Mouse (Mus musculus): ENCODE data around the gene Map3k5. TPM values are rescaled to one million over a fixed set of nuclear protein-coding genes. Genes with fewer than 3 reads are reported as not detected.

Map3k5 gene
- total and polyA plus RNA-seq, 3 experiments = 0.35 to 0.97 TPM; not detected in 1

- Histone ChIP-seq H3K27me3 (ENCODE audit: control insufficient read depth in 1 of 2, insufficient read depth in 2 of 2, low read length in 2 of 2) (no peaks in the 10 kb centered on the region), H3K9me3 (replicated peaks; ENCODE audit: insufficient read depth, low read length) (no peaks in the 10 kb centered on the region)
- TF ChIP-seq MXI1 (IDR thresholded peaks at IDR 0.05; ENCODE audit: low read depth, low read length) (no peak), ELF1 (IDR thresholded peaks at IDR 0.05; ENCODE audit: low read depth, low read length) (no peak), TCF12 (IDR thresholded peaks at IDR 0.05; ENCODE audit: low read depth, low read length) (no peak), POLR2AphosphoS2 (IDR thresholded peaks at IDR 0.05; ENCODE audit: low read length) (no peak), NRF1 (IDR thresholded peaks at IDR 0.05; ENCODE audit: insufficient read depth, low read depth, low read length, poor library complexity, severe bottlenecking) (no peak), MAZ (IDR thresholded peaks at IDR 0.05; ENCODE audit: low read depth, low read length) (no peak), EP300 (IDR thresholded peaks at IDR 0.05; ENCODE audit: low read depth in 1 of 2, low read length in 2 of 2) (no peak), NELFE (IDR thresholded peaks at IDR 0.05; ENCODE audit: low read depth, low read length) (no peak), CTCF (IDR thresholded peaks at IDR 0.05 in 2 of 3, conservative IDR thresholded peaks at IDR 0.05 in 1 of 3; ENCODE audit: control insufficient read depth in 1 of 3, insufficient read depth in 1 of 3, low read depth in 2 of 3, low read length in 3 of 3, poor library complexity in 1 of 3, severe bottlenecking in 1 of 3) (no peak), ZMIZ1 (IDR thresholded peaks at IDR 0.05; ENCODE audit: low read depth, low read length) (no peak), RCOR1 (IDR thresholded peaks at IDR 0.05; ENCODE audit: low read depth, low read length) (no peak), POLR2AphosphoS5 (IDR thresholded peaks at IDR 0.05; ENCODE audit: borderline replicate concordance, low read depth, low read length) (no peak), MEF2A (IDR thresholded peaks at IDR 0.05; ENCODE audit: extremely low read depth, insufficient replicate concordance, low read depth, low read length, poor library complexity, severe bottlenecking) (no peak), TBP (IDR thresholded peaks at IDR 0.05; ENCODE audit: low read depth, low read length) (no peak), MAFK (IDR thresholded peaks at IDR 0.05; ENCODE audit: borderline replicate concordance, low read depth, low read length) (no peak)
These were observed 142.5 kb downstream of the Map3k5 start for GRCm38 (mm10) chr10:20076541-20077469.

DNA sequence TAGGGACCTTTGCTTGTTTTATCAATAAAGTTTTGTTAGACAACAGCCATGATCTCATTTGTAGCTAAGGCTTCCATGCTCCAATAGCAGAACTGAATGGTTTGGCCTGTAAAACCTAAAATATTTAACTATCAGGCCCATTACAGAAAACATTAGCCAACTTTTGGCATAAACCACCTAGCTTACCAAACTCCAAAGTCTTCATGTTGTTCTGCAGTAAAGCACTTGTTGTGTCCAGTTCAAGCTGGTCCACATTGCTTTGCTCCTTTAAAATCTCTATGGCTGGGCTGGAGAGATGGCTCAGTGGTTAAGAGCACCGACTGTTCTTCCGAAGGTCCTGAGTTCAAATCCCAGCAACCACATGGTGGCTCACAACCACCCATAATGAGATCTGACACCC lies 144.1 kb downstream of the Map3k5 start:
- Histone ChIP-seq H3K9me3 (replicated peaks; ENCODE audit: insufficient read depth, low read length) (no peaks in the 10 kb centered on the region), H3K9ac (ENCODE audit: control insufficient read depth, low read depth, low read length, poor library complexity, severe bottlenecking) (no peak overlapping the region), H3K27ac (ENCODE audit: control insufficient read depth, low read depth, low read length) (no peak overlapping the region), H3K4me1 (ENCODE audit: control insufficient read depth in 1 of 2, insufficient read depth in 2 of 2, low read length in 2 of 2) (no peaks in the 10 kb centered on the region), H3K27me3 (ENCODE audit: control insufficient read depth in 1 of 2, insufficient read depth in 2 of 2, low read length in 2 of 2) (no peaks in the 10 kb centered on the region), H3K36me3 (ENCODE audit: control insufficient read depth in 1 of 2, insufficient read depth in 2 of 2, low read length in 2 of 2) (no peaks in the 10 kb centered on the region), H3K79me2 (ENCODE audit: control insufficient read depth, insufficient read depth, low read length, poor library complexity) (no peaks in the 10 kb centered on the region), H3K4me3 (ENCODE audit: control insufficient read depth in 1 of 2, insufficient read depth in 1 of 2, low read depth in 2 of 2, low read length in 2 of 2) (no peak overlapping the region)
- DNase-seq (ENCODE audit: low read depth, low spot score) = no peak
- TF ChIP-seq CHD2 (IDR thresholded peaks at IDR 0.05; ENCODE audit: low read length) = no peak
- TF ChIP-seq GATA1 (IDR thresholded peaks at IDR 0.05; ENCODE audit: low read depth, low read length) = no peak
- no peak for TF ChIP-seq JUND (IDR thresholded peaks at IDR 0.05; ENCODE audit: low read depth, low read length)
- no peak for TF ChIP-seq MYC (IDR thresholded peaks at IDR 0.05; ENCODE audit: low read depth, low read length)
- no peak for TF ChIP-seq ETS1 (IDR thresholded peaks at IDR 0.05; ENCODE audit: low read depth, low read length)
- TF ChIP-seq RAD21 (IDR thresholded peaks at IDR 0.05; ENCODE audit: low read depth, low read length) = no peak
- TF ChIP-seq EP300 (IDR thresholded peaks at IDR 0.05; ENCODE audit: low read depth in 1 of 2, low read length in 2 of 2) = no peak
- no peak for TF ChIP-seq TCF12 (IDR thresholded peaks at IDR 0.05; ENCODE audit: low read depth, low read length)
- TF ChIP-seq POLR2A (IDR thresholded peaks at IDR 0.05; ENCODE audit: control insufficient read depth in 1 of 2, insufficient read depth in 1 of 2, low read depth in 1 of 2, low read length in 2 of 2, poor library complexity in 1 of 2) = no peak

More at GRCm38 (mm10) chr10:20076541-20077469, 142.5 kb downstream of the Map3k5 start:
- Histone ChIP-seq H3K4me3 (ENCODE audit: control insufficient read depth in 1 of 2, insufficient read depth in 1 of 2, low read depth in 2 of 2, low read length in 2 of 2) (no peak overlapping the region), H3K36me3 (ENCODE audit: control insufficient read depth in 1 of 2, insufficient read depth in 2 of 2, low read length in 2 of 2) (no peaks in the 10 kb centered on the region), H3K4me1 (ENCODE audit: control insufficient read depth in 1 of 2, insufficient read depth in 2 of 2, low read length in 2 of 2) (no peaks in the 10 kb centered on the region), H3K79me2 (ENCODE audit: control insufficient read depth, insufficient read depth, low read length, poor library complexity) (no peaks in the 10 kb centered on the region), H3K9ac (ENCODE audit: control insufficient read depth, low read depth, low read length, poor library complexity, severe bottlenecking) (no peak overlapping the region), H3K27ac (ENCODE audit: control insufficient read depth, low read depth, low read length) (no peak overlapping the region)
- DNase-seq (ENCODE audit: low read depth, low spot score) = no peak
